17 mouse cellular contexts compared by ENCODE assay signal in genomic region chr5:115526456-115527202, GRCm38 (mm10). TPM values are rescaled to one million over a fixed set of nuclear protein-coding genes. Genes with fewer than 3 reads are reported as not detected.
A peak's percentile ranks its signal among the peaks of the same experiment; 100 is the strongest.
DNase-seq lines count a peak whose midpoint lies in the region; ATAC-seq and TF ChIP-seq lines count a peak whose summit lies in the region.
"Had no signal": no experiment of that assay in that cellular context is flagged by ENCODE, and none has a peak within 500 bp of the region (broad histone marks: within the 10 kb centered on the region; RNA-seq: fewer than 3 reads in every experiment).

No protein-coding gene starts in this region.

- TF ChIP-seq EP300 in liver, postnatal 0 days (IDR thresholded peaks at IDR 0.05; ENCODE audit: low read depth): no peak

- H3K36me3 ChIP-seq in heart, embryonic 10.5 days: 0 out of 2 replicates have a peak, but pooled peaks cover 7% of the 10 kb centered on the region
- peaks cover 13% of the 10 kb centered on the region; the same call in 1 of the 2 replicates for H3K36me3 ChIP-seq in liver, postnatal 0 days (replicated peaks; ENCODE audit: insufficient read depth, low read length)
- no peaks in the 10 kb centered on the region; the same call in 1 of the 2 replicates for H3K36me3 ChIP-seq in liver, embryonic 11.5 days (ENCODE audit: control insufficient read depth, insufficient read depth, low read length)
- no peaks in the 10 kb centered on the region for H3K36me3 ChIP-seq in limb, embryonic 12.5 days
- H3K36me3 ChIP-seq: neural tube, embryonic 15.5 days had no signal

- peak overlapping the region; percentile 77; the same call in 1 of the 2 replicates for H3K27ac ChIP-seq in heart, embryonic 10.5 days
- H3K27ac ChIP-seq in liver, postnatal 0 days (ENCODE audit: low read depth): no peak overlapping the region
- no peak overlapping the region for H3K27ac ChIP-seq in liver, embryonic 11.5 days (ENCODE audit: low read depth, low read length)
- peak overlapping the region; percentile 47; the same call in 1 of the 2 replicates for H3K27ac ChIP-seq in limb, embryonic 12.5 days
- H3K27ac ChIP-seq: neural tube, embryonic 15.5 days had no signal

- no peak overlapping the region for H3K4me2 ChIP-seq in liver, postnatal 0 days (ENCODE audit: low read depth, low read length)
- no peak overlapping the region for H3K4me2 ChIP-seq in liver, embryonic 11.5 days
- H3K4me2 ChIP-seq in limb, embryonic 12.5 days: no peak overlapping the region
- H3K4me2 ChIP-seq: neural tube, embryonic 15.5 days had no signal

- peak overlapping the region; percentile 30; the same call in 1 of the 2 replicates for H3K9ac ChIP-seq in liver, postnatal 0 days (replicated peaks)
- H3K9ac ChIP-seq in liver, embryonic 11.5 days (ENCODE audit: low read depth, low read length): no peak overlapping the region
- no peak overlapping the region for H3K9ac ChIP-seq in limb, embryonic 12.5 days (replicated peaks)
- H3K9ac ChIP-seq: forebrain, postnatal 0 days; neural tube, embryonic 15.5 days had no signal

- H3K27me3 ChIP-seq in heart, embryonic 10.5 days (ENCODE audit: insufficient read depth, poor library complexity, severe bottlenecking): no peaks in the 10 kb centered on the region
- no peaks in the 10 kb centered on the region for H3K27me3 ChIP-seq in liver, postnatal 0 days (ENCODE audit: insufficient read depth, low read length)
- no peaks in the 10 kb centered on the region for H3K27me3 ChIP-seq in liver, embryonic 11.5 days (replicated peaks; ENCODE audit: control insufficient read depth, insufficient read depth, low read length)
- H3K27me3 ChIP-seq in limb, embryonic 12.5 days: no peaks in the 10 kb centered on the region
- H3K27me3 ChIP-seq: neural tube, embryonic 15.5 days had no signal

- no peak for TF ChIP-seq CTCF in liver, postnatal 0 days (IDR thresholded peaks at IDR 0.05; ENCODE audit: low read depth)

- 86% methylated on average over 17 of the region's 17 CpGs for WGBS in heart, embryonic 10.5 days
- 85% methylated on average over 17 of the region's 17 CpGs for WGBS in liver, postnatal 0 days (ENCODE audit: insufficient replicate concordance)
- 88% methylated on average over 17 of the region's 17 CpGs for WGBS in liver, embryonic 11.5 days
- 85% methylated on average over 17 of the region's 17 CpGs for WGBS in limb, embryonic 12.5 days

- no peak for ATAC-seq in liver, postnatal 0 days
- no peak for ATAC-seq in liver, embryonic 11.5 days (replicated peaks; ENCODE audit: low FRiP score)
- no peak for ATAC-seq in limb, embryonic 12.5 days (ENCODE audit: insufficient number of reproducible peaks, insufficient read depth, low FRiP score, low TSS enrichment, low read depth)
- ATAC-seq: forebrain, postnatal 0 days; hindbrain, postnatal 0 days had no signal

- intact Hi-C loops in left cerebral cortex, postnatal 4 days (cut with DNase I): no loop called here

- H3K4me3 ChIP-seq in heart, embryonic 10.5 days: no peak overlapping the region
- no peak overlapping the region for H3K4me3 ChIP-seq in liver, postnatal 0 days (ENCODE audit: low read depth, low read length)
- no peak overlapping the region for H3K4me3 ChIP-seq in liver, embryonic 11.5 days (ENCODE audit: low read depth, low read length)
- no peak overlapping the region for H3K4me3 ChIP-seq in limb, embryonic 12.5 days (replicated peaks)
- H3K4me3 ChIP-seq: erythroblast, embryonic 14.5 days; neural tube, embryonic 15.5 days had no signal

- no peaks in the 10 kb centered on the region for H3K9me3 ChIP-seq in heart, embryonic 10.5 days
- H3K9me3 ChIP-seq in liver, postnatal 0 days (ENCODE audit: low read length): no peaks in the 10 kb centered on the region
- H3K9me3 ChIP-seq in liver, embryonic 11.5 days (ENCODE audit: control insufficient read depth, low read length): no peaks in the 10 kb centered on the region
- H3K9me3 ChIP-seq in limb, embryonic 12.5 days: no peaks in the 10 kb centered on the region
- H3K9me3 ChIP-seq: neural tube, embryonic 15.5 days had no signal

- peaks cover 95% of the 10 kb centered on the region for H3K4me1 ChIP-seq in heart, embryonic 10.5 days
- peaks cover 72% of the 10 kb centered on the region for H3K4me1 ChIP-seq in liver, postnatal 0 days (ENCODE audit: insufficient read depth)
- peaks cover 68% of the 10 kb centered on the region for H3K4me1 ChIP-seq in liver, embryonic 11.5 days (replicated peaks; ENCODE audit: control insufficient read depth, insufficient read depth, low read length)
- peaks cover 89% of the 10 kb centered on the region for H3K4me1 ChIP-seq in limb, embryonic 12.5 days (replicated peaks)

- no peak for DNase-seq in heart, embryonic 10.5 days (ENCODE audit: low spot score)
- DNase-seq in heart, postnatal 4 days: no peak
- DNase-seq in liver, postnatal 0 days: no peak
- DNase-seq in liver, embryonic 11.5 days (ENCODE audit: low spot score): no peak
- no peak for DNase-seq in adipocyte (ENCODE audit: low spot score)
- no peak for DNase-seq in left cerebral cortex, postnatal 4 days
- DNase-seq: adrenal gland, postnatal 36 days; cerebellum, adult 9-10 months; forebrain, postnatal 0 days; kidney, adult 2 months; liver; lung, adult 2 months; lung, postnatal 36 days had no signal

RNA-seq across cellular contexts. Expression of gene Pxn, which starts 20.2 kb away (rescaled TPM):
- 30.3 and 31.9 TPM in 2 replicates for polyA plus RNA-seq in heart, embryonic 10.5 days (2016; fragmentation: Nextera tagmentation; extraction: Ambion mirVana)
- 10 to 100 TPM; 62.9 to 66.0 TPM for total RNA-seq in heart, postnatal 4 days (2021)
- 14.9 and 16.3 TPM in 2 replicates for polyA plus RNA-seq in liver, postnatal 0 days (2015; fragmentation: Nextera tagmentation; extraction: Ambion mirVana)
- polyA plus RNA-seq in liver, embryonic 11.5 days (2014; fragmentation: Nextera tagmentation; extraction: Ambion mirVana): 12.4 and 14.0 TPM in 2 replicates
- polyA plus RNA-seq in limb, embryonic 12.5 days (2016; fragmentation: Nextera tagmentation; extraction: Ambion mirVana): 40.3 and 47.1 TPM in 2 replicates
- 10 to 100 TPM; 23.9 to 24.7 TPM for total RNA-seq in left cerebral cortex, postnatal 4 days (2021)

RNA-seq across cellular contexts. Expression of gene Rplp0, which starts 32.6 kb away (rescaled TPM):
- 1,223 and 1,345 TPM in 2 replicates for polyA plus RNA-seq in heart, embryonic 10.5 days (2016; fragmentation: Nextera tagmentation; extraction: Ambion mirVana)
- total RNA-seq in heart, postnatal 4 days (2021): 100 to 1,000 TPM; 852 to 919 TPM
- polyA plus RNA-seq in liver, postnatal 0 days (2015; fragmentation: Nextera tagmentation; extraction: Ambion mirVana): 793 and 822 TPM in 2 replicates
- 2,436 and 2,466 TPM in 2 replicates for polyA plus RNA-seq in liver, embryonic 11.5 days (2014; fragmentation: Nextera tagmentation; extraction: Ambion mirVana)
- 1,237 and 1,243 TPM in 2 replicates for polyA plus RNA-seq in limb, embryonic 12.5 days (2016; fragmentation: Nextera tagmentation; extraction: Ambion mirVana)
- 100 to 1,000 TPM; 657 to 680 TPM for total RNA-seq in left cerebral cortex, postnatal 4 days (2021)

RNA-seq across cellular contexts. Expression of gene Gcn1l1, which starts 38.4 kb away (rescaled TPM):
- polyA plus RNA-seq in heart, embryonic 10.5 days (2016; fragmentation: Nextera tagmentation; extraction: Ambion mirVana): 47.8 and 49.8 TPM in 2 replicates
- total RNA-seq in heart, postnatal 4 days (2021): 10 to 100 TPM; 52.7 to 56.7 TPM
- 7.7 and 10.3 TPM in 2 replicates for polyA plus RNA-seq in liver, postnatal 0 days (2015; fragmentation: Nextera tagmentation; extraction: Ambion mirVana)
- polyA plus RNA-seq in liver, embryonic 11.5 days (2014; fragmentation: Nextera tagmentation; extraction: Ambion mirVana): 51.0 and 55.6 TPM in 2 replicates
- 55.4 and 57.4 TPM in 2 replicates for polyA plus RNA-seq in limb, embryonic 12.5 days (2016; fragmentation: Nextera tagmentation; extraction: Ambion mirVana)
- total RNA-seq in left cerebral cortex, postnatal 4 days (2021): 10 to 100 TPM; 85.8 to 87.0 TPM

RNA-seq across cellular contexts. Expression of gene Sirt4, which starts 42.1 kb away (rescaled TPM):
- polyA plus RNA-seq in heart, embryonic 10.5 days (2016; fragmentation: Nextera tagmentation; extraction: Ambion mirVana): 18.7 and 19.0 TPM in 2 replicates
- 10 to 100 TPM; 10.5 to 12.7 TPM for total RNA-seq in heart, postnatal 4 days (2021)
- polyA plus RNA-seq in liver, postnatal 0 days (2015; fragmentation: Nextera tagmentation; extraction: Ambion mirVana): 3.5 and 3.9 TPM in 2 replicates
- 14.8 and 15.2 TPM in 2 replicates for polyA plus RNA-seq in liver, embryonic 11.5 days (2014; fragmentation: Nextera tagmentation; extraction: Ambion mirVana)
- 21.9 and 24.9 TPM in 2 replicates for polyA plus RNA-seq in limb, embryonic 12.5 days (2016; fragmentation: Nextera tagmentation; extraction: Ambion mirVana)
- 10 to 100 TPM; 28.4 to 31.5 TPM for total RNA-seq in left cerebral cortex, postnatal 4 days (2021)

Comparison
In these comparisons a context has a peak if more than half of its experiments do, and no peak if none do; other contexts are left out.
1. H3K27ac ChIP-seq: peak in heart, embryonic 10.5 days (single experiment) and limb, embryonic 12.5 days (single experiment); none in liver, postnatal 0 days (single experiment) and liver, embryonic 11.5 days (single experiment).